Mouse (Mus musculus) colon, adult 2 months (tissue): ENCODE results near the gene Masp2. TPM values are rescaled to one million over a fixed set of nuclear protein-coding genes. Genes with fewer than 3 reads are reported as not detected.

Experiments used
- polyA plus RNA-seq: library from polyadenylated mRNA; depleted of rRNA; stranded (reverse); fragments of >200 nt; gene quantifications from 2 replicates; pipeline ENCODE4 v1.2.3, GENCODE M21; 2012; rRNA removed

The Masp2 gene
- polyA plus RNA-seq = 0.58 and 1.9 TPM in 2 replicates

GRCm38 (mm10) chr4:148602357-148603120 is at the start of gene Masp2:
Gene Masp2 (plus strand): TSS chr4:148602554.

GRCm38 (mm10) chr4:148558297-148559000 is 43.9 kb upstream of the Masp2 start, which contains the start of gene Exosc10:
Gene Exosc10 (plus strand): TSS chr4:148558429.

GRCm38 (mm10) chr4:148591171-148591630 is 11.2 kb upstream of the Masp2 start, which contains the start of gene Srm:
Gene Srm (plus strand): TSS chr4:148591503.

GRCm38 (mm10) chr4:148626623-148627185 is 24.4 kb downstream of the Masp2 start, which contains the start of gene Tardbp:
Gene Tardbp (minus strand): TSS chr4:148627019.

GRCm38 (mm10) chr4:148643291-148644156 is 41.2 kb downstream of the Masp2 start, which contains the start of gene Gm572:
Gene Gm572 (plus strand): TSS chr4:148643317.

Other genes with a start within 250 kb of the Masp2 start
- gene Ubiad1, start 157.8 kb upstream of the Masp2 start, polyA plus RNA-seq = 17.3 and 19.1 TPM in 2 replicates
- gene Mtor, start 153.9 kb upstream of the Masp2 start, polyA plus RNA-seq = 19.5 and 21.8 TPM in 2 replicates
- 5.7 and 7.2 TPM in 2 replicates for gene Angptl7, start 102.1 kb upstream of the Masp2 start, polyA plus RNA-seq
- 16.6 and 20.7 TPM in 2 replicates for gene Exosc10, start 44.1 kb upstream of the Masp2 start, polyA plus RNA-seq
- gene Srm, start 11.1 kb upstream of the Masp2 start, polyA plus RNA-seq = 56.1 and 59.9 TPM in 2 replicates
- gene Tardbp, start 24.5 kb downstream of the Masp2 start, polyA plus RNA-seq = 24.0 and 30.7 TPM in 2 replicates
- not detected in 2 replicates for gene Gm572, start 40.8 kb downstream of the Masp2 start, polyA plus RNA-seq
- 63.9 and 68.9 TPM in 2 replicates for gene Casz1, start 201.9 kb downstream of the Masp2 start, polyA plus RNA-seq